Mouse (Mus musculus) megakaryocyte, adult 5-6 weeks (primary cell): ENCODE measurements around the gene Gm8439. TPM values are rescaled to one million over a fixed set of nuclear protein-coding genes. Genes with fewer than 3 reads are reported as not detected.

Experiments used
- ATAC-seq: 2 replicates; pipeline ENCODE4 v1.8.0; 2016; ENCODE audit warnings: mild to moderate bottlenecking, inconsistent platforms; ENCODE audit not compliant: poor library complexity, severe bottlenecking
- total RNA-seq, 2 experiments: library from RNA; stranded (forward) in 1 of 2; stranded (reverse) in 1 of 2; fragments of 153-499, 151-499 nt in 1 of 2; fragments of 221-1000, 200-1000 nt in 1 of 2; gene quantifications; 2 replicates each; pipeline versions ENCODE4 v1.2.3 to v1.2.4; 2015 to 2017

Gm8439 gene
- total RNA-seq, 2 experiments from 2014 or later, result 0.58 to 1.9 TPM

DNA sequence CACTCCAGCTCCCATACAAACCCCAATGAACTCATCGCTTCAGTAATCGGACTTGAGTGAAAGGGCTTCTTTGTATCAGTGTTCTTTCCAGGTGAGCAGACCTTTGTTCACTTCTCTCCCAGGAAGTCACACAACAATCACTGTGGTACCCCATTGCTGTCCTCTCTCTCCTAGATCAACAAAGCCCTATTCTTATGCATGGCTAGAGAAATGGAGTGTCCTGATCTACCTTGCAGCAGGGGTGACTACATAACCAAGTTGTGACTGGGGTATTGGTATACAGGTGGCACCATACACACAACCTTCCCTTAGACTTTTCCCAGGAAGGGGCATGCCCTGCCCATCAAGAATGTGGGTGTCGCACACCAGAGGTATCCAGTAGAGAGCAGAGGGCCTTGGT, 22.5 kb downstream of the Gm8439 start:
- no peak for ATAC-seq

DNA sequence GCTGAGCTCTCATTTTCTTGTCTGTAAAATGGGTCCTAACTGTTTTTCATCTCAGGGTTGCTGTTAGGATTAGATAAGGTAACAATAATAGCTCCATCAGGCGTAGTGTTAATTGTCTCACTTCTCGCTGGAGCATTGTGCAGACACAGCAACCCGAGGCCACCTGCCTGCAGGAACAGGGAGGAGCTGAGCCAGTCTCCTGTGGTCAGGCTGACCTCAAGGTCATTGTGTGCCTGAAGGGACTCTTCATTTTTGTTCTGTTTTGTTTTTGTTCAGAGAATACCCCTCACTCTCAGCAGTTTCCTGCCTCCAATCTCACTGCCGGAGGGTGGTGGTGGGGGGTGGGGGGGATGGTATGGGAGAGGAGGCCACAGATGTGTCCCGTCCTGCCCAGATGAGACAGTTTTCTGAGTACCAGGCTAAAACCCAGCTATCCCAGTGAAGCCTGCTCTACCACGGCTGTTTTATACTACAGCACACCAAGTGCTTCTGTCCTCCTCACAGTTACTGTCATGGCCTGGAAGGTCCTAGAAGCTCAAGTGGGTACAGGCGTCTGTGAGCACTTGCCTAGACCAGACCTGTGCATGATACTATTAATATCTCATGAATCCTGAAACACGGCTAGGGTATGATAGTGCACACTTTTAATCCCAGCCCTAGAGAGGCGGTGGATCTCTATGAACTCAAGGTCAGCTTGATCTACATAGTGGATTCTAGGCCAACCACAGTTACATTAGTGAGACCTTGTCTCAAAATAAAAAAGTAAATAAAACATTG, 23.9 kb downstream of the Gm8439 start:
- no peak for ATAC-seq

DNA sequence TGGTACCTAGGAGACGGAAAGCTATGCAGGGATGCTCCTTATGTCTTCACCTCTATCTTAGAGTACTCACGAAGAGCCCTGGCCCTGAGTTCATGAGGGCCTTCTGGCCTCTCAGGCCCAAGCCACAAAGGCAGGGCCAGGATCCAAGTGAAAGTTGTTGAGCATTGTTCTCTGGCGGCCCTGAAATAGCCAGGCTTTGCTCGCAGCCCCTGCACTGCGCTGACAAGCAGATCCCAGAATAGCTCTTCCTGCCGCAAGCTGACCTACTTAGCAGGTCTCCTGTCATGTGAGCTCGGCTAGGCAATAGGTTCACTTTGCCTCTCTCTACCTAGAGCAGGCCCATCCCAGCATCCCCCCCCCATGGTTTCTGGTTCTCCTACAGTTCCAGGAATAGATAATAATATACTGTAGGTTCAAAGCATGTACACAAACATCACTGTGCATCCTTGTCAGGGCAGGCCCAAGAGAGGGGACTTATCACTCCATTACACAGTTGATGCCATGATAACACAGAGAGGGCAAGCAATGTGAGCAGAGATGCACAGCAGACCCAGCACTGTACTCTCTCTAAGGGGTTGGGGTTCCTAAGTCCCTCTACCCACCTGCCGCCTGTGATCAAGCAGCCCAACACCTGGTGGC, 25.3 kb downstream of the Gm8439 start:
- peak; percentile 36; the same call in 1 of the 2 replicates for ATAC-seq

DNA sequence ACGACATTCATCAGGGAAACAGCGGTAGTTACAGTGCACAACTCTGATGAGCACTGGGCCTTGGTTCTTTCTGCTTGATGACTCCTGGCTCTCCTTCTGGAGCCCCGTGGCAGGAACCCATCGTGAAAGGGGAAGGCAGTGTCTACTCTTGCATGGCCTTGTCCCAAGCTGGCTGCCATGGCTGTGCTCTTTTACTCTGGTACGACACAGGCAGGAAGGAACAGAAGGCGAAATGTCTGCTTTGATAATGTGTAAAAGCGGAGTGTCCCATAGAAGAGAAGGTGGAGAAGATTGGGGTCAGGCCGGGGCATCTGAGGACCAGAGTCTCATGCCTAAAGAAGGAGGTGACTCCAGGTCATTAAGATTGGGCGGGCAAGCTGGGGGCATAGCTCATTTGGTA, 26.1 kb downstream of the Gm8439 start:
- no peak for ATAC-seq

DNA sequence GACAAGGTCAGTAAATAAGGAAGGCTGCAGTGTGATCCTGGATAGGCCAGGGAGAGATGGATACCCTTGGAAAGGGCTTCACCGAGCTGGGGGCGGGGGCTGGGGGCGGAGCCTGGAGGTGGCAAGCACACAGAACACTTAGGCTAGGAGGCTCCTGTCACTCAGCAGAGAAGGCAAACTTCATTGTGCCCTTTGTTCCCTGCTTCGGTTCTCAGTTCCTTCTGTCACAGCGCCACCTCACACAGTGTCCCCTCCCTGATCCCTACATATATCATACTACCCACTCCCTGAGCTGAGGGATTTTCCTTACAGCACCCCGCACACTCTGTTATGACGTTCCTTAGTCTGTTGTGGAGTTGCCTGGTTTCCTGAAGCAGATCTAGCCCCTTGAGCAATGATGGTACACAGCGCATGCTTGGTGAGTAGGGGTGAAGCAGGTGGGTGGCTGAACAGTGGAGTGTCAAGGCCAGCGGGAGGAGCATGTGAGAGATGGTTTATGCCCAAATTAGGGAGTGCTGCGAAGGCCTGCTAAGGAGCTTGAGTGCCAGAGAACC, 27.1 kb downstream of the Gm8439 start:
- no peak for ATAC-seq

DNA sequence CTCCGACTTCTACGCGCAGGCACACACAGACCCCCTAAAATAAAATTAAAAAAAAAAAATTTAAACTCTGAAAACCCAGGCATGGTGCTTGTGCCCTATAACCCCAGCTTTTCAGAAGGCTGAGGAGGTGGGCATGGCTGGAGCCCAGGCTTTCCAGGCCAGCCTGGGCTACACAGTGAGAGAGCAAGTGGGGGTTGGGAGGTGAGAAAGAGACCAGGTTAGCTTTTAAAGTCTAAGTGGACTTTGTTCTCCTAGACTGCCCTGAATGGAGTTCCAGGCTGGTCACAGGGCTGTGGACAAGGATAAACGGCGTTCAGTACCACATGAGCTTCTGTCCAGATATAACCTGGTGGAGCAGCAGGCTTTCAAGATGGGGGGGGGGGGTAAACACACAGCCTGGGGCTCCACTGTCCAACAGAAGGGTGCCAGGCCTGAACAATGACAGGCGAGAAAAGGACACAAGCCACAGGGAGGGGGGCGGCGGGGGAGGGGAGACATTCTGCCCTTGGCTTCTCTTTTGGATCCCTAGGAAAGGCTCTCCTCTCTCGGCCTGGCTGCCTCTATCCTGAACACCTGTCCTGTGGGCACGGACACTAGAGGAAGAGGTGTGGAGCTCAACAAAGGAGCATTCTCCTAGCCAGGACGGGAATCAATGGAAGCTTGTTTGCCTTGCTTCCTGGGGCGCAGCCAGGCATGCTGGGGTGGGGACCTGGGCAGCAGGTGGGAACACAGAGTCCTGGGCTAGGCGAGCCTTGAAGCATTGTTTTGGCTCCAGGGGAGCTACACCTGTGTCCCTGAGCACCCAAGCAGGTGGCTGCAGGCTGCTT, 27.9 kb downstream of the Gm8439 start:
- ATAC-seq, result no peak

DNA sequence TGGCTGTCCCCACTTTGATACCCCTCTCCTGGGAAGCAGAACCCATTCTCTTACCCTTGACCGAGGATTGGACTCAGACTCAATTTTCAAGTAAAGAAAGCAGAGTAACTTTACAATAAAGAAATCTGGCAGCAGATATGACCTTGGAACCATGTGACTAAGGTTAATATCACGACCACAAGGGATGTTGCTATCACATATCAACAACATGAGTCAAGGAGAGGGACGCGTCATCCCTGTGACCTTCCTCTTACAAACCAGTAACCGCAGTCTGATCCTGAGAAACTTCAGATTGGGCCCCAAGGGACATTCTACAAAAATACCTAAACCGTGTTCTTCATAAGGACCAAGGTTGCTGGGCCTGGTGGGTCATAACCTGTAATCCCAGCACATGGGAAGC, 39.2 kb downstream of the Gm8439 start:
- no peak for ATAC-seq

DNA sequence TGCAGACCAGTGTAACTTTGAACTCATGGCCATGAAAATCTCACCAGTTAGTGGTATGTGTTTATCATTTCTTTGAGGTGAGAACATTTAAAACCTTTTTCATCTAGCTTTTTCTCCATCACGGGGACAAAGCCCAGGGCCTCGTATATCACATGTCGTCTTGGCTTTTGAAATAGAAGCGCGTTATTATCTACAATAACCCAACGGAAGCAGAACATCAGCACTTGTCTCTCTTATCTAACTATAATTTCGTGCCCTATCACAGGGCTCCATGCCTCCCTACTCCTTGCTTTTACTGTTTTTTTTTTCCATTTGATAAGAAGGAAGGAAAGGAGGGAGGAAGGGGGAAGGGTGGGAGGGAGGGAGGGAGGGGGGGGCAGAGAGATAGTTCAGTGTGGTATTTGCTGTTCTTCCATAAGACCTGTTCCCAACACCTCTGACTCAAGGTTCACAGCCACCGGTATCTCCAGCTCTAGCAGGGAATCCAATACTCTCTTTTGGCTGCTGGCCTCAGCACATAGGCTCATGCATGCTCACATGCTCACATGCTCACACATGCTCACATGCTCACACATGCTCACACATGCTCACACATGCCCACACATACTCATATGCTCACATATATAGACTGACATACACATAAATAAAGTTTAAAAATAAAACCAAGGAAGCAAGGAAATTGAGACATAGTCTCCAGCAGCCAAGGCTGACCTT, 41.8 kb downstream of the Gm8439 start:
- 0 out of 2 replicates have a peak, but pooled peaks have one; percentile 27 for ATAC-seq

DNA sequence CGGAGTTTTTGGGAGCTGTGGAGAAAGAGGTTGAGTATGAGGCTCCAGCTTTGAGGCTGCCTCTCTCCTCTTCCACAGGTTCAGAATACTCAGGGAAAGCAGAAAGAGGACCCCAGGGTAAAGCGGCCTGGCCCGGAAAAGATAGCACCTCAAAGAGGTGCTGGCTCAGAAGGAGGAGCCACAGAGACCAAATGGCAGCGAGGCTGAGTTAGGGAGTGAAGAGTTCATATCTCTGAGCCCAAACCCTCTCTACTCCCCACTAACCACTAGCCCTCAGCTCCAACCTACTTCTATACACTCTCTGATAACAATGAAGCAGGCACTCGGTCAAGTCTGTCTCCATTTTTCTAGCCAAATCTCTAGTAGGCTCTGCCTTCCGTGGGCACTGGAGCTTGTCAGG, 43.3 kb downstream of the Gm8439 start:
- peak; percentile 40; the same call in 1 of the 2 replicates for ATAC-seq

DNA sequence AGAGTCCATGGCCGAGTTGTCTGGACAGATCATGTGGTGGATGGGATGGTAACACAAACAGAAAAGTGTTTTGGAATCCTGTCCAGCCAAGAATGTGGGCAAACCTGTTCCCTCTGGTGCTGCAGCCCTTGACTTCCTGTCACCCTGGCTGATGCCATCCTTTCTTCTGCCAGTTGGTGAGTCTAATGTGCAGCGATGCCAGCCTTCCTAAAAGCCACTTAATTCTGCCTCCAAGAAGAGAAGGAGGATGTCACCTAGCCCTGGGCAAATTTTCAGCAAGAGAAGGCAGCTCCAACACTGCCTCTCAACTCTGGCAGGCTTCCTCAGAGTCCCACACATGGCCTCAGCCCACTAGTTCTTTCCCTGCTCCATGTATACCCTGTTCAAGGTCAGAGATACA, 46.8 kb downstream of the Gm8439 start:
- ATAC-seq, result no peak

DNA sequence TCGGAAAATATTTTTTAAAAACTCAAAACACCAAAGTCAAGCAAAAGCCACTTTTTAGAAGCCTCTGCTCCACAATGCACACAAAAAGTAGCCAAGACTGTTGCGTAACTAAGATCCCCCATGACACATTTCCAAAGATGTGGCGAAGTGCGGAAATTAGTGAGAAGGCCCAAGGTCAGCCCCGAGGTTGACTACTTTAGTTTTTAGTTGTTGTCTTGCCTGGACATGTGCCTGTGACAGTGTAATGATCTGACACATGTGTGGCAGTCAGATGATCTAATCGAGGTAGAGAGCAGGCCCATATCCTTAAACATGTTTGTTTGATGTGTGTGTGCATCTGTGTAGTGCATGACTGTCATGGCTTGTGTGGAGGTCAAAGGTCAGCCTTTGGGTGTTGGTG, 53.4 kb downstream of the Gm8439 start:
- no peak for ATAC-seq

DNA sequence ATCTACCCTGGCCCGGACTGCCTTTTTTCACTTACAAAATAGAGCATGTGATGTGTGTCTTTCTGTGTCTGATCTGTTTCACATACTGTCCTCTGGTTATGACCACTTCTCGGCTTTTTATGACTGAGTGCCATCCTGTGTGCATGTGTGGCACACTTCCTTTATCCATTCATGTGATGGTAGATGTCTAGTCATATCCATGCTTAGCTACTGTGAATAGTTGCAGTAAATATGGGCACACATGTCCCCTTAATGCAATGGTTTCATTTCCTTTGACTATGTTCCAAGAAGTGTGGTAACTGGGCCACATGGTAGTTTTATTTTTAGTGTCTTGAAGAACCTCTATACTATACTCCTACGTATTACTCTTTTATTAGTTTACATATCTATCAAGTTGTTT, 55.4 kb downstream of the Gm8439 start:
- ATAC-seq, result peak; percentile 69

DNA sequence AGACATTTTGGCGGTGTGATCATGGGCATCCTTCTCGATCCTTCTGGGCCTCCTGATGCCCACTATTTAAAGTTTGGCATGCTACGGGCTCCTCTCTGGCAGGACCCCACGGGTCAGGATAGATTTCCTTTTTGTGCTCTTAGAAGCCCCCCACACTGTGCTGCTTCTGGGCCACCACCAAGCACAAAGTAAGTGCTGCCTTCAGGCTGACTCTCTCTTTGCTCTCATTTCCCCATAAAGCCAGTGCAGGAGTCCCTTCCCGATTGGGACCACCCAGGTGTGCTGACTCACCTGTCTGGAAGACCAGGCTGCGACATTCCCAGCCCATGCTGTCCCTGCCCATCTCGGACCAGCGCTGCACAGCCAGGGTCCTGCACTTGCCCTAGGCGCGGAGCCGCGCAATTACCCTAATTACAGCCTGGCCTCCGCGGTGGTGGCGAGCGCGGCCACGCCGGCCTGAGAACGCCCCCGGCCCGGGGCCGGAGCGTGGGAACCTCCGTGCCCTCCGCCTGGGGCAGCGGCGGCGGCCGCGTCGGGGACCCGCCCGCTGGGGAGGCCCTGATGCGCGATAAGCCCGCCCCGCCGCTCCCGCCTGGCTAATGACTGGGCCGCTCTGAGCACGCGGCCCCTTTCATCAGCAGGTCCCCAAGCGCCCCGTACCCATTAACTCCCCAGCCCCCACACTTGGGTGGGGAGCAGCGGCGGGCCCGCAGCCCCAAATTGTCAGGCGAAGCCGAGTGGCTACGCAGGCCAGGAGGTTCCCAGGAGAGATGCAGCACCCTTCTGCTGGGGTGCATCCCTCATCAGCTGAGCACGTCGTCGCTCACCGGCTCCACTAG, 61.0 kb downstream of the Gm8439 start:
- no peak for ATAC-seq

DNA sequence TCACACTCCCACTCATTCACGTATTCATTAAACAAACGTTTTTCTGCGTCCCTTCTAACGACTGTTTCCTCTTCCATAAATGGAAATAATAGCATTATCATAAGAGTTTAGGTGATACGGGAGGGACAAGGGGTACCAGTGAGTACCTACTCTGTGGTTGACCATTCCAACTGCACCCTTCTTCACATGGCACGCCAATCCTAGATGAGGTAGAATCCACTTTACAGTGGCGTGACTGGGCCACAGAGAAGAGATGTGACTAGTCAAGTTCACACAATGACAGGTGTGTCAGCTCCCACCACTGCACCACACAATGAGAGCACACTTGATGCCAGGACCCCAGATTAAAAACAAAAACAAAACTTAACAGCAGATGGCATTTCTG, 61.7 kb downstream of the Gm8439 start:
- ATAC-seq, result no peak

DNA sequence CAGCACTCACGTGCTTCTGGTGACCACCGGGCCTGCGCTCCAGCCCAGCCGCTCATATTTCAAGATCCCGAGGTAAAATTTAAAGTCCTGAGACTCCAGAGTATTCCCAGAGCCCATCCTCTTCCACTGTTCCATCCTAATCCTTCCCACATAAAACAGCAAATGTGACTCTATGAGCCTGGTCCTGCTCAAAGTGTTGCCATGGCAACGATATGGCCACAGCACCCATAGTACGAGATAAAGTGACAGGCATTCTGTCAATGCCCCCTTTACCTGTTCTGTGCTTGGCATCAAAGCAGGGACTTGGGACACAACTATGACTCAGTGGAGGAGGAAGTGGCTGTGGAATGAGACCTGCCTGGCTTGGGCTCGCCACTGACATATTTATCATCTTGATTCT, 67.4 kb downstream of the Gm8439 start:
- ATAC-seq, result no peak

Other genes starting within 250 kb of the Gm8439 start
- 31.3 and 41.7 TPM in 2 replicates for gene Scmh1, start 183.5 kb upstream of the Gm8439 start, total RNA-seq (2015)
- 6.8 and 9.0 TPM in 2 replicates for gene Scmh1, start 183.5 kb upstream of the Gm8439 start, total RNA-seq (2017)
- 0.22 TPM in 1 of 2 replicates, not detected in the other for gene Slfnl1, start 56.5 kb upstream of the Gm8439 start, total RNA-seq (2015)
- not detected in 2 replicates for gene Slfnl1, start 56.5 kb upstream of the Gm8439 start, total RNA-seq (2017)
- 12.8 TPM in 2 replicates for gene Ctps, start 18.5 kb upstream of the Gm8439 start, total RNA-seq (2015)
- gene Ctps, start 18.5 kb upstream of the Gm8439 start, total RNA-seq (2017), result 13.1 and 14.3 TPM in 2 replicates
- gene Cited4, start 77.8 kb downstream of the Gm8439 start, total RNA-seq (2015), result 0.65 and 1.1 TPM in 2 replicates
- 0.33 and 1.6 TPM in 2 replicates for gene Cited4, start 77.8 kb downstream of the Gm8439 start, total RNA-seq (2017)
- gene Kcnq4, start 159.9 kb downstream of the Gm8439 start, total RNA-seq (2015), result not detected in 2 replicates
- gene Kcnq4, start 159.9 kb downstream of the Gm8439 start, total RNA-seq (2017), result not detected in 2 replicates
- gene Nfyc, start 242.8 kb downstream of the Gm8439 start, total RNA-seq (2015), result 64.3 and 66.1 TPM in 2 replicates
- 55.0 and 67.3 TPM in 2 replicates for gene Nfyc, start 242.8 kb downstream of the Gm8439 start, total RNA-seq (2017)